Mouse (Mus musculus) ES-Bruce4 (cell line): Measurements from ENCODE around the gene Gm17455.

ENCODE experiments used
- CTCF ChIP-seq: IDR thresholded peaks from one replicate; pipeline ENCODE4 v1.8.1; 2011; ENCODE audit warnings: low read depth, low read length
- POLR2A ChIP-seq: IDR thresholded peaks from one replicate; pipeline ENCODE4 v1.8.1; 2011; ENCODE audit warnings: low read length; ENCODE audit not compliant: insufficient read depth

DNA sequence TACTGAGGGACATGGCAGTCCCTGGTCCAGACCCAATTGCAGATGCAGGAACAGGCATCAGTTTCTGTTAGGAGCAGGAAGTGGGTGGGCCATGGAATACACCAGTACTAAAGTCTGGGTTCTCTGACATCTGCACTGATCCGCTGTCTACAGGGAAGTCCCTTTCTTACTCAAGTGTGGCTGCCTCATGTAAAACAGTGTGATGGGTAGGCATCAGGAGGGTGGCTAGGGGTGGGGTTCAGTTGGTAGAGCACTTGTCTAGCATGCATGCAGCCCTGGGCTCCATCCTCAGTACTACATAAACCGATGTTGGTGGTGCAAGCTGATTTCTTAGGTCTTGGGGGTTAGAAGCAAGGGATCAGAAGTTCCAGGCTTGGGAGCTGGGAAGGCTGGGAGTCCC lies 14.2 kb downstream of the Gm17455 start:
- TF ChIP-seq POLR2A (no peak), CTCF (no peak)
